Mouse (Mus musculus): Measurements from ENCODE around the gene Hps4.
"Not testable (repeated sequence)": the region's sequence is repeated elsewhere in the genome, so short reads cannot be mapped to it uniquely, and the experiment has no call there.

The Hps4 gene

GRCm38 (mm10) chr5:112406017-112406416 is 63.1 kb downstream of the Hps4 start:
- no peak for DNase-seq

DNA sequence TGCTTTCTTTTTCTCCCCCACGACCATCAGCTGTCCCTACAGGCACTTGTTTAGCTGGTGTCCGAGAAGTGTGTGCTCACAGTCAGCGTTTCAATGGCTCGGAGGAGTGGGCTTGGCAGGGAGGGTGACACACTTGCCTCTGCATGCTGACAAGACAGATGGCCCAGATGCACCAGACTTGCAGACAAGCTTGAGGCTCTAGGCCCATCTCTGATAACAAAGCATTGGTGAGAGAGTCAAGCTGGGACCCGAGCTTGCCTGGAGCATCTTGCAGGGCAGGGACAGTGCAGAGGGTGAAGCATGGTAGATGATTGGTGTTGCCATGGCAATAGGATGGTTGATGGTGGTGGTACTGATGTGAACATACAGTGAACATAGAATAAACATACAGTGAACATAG is 66.4 kb downstream of the Hps4 start:
- DNase-seq, result no peak

DNA sequence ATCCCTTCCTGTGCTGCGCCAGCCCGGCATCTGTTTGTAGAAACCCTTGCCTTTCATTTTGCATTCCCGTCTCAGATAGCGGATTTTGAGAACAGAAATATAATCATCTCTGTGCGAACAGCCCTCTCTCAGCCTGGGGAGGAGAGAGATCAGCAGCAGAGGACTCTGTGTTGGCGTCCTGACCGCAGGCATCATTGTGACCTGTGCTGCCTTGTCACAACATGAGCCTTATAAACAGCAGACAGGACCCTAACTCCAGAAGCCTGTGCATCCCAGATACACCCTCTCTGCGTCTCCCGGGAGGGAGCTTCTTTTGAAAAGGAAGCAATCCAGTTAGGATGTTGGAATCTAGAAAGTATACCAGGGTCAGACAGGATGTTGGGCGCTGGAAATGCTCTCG is 68.2 kb downstream of the Hps4 start:
- no peak for DNase-seq

DNA sequence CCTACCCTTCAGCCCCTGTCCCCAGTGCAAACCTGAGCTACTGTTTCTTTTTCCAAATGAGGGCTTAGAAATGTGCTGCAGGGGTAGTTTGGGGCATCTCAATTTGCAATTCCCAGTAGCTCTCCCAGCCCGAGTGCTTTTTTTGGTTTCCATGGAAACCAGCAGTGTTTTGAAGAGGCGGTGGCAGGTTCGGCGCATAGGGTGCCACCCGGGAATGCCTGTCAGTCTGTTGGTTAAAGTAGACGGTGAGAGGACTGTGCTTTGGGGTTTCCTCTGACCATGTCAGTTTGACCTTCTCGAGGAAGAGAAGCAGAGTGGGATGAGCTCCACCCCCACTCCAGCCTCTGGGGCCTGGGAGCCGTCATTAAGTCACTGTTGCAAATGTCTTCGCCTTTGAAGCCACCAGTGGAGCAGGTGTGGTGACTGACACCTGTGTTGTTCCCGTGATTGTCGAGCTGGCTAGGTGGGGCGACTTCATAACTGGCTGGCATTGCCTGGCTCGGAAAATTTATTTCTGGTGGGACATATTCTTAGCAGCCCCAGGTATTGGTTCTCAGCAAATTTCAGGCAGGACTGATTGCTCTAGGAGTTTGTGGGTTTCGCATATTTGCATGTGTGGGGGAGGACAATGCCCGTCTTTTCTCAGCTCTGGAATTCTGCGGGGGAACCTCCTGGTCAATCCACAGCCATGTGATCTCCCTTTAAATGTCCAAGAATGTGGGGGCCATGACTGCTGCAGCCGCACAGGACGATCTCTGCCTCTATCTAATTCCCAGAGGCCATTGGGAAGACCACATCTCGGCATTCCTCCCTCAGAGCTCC is 68.8 kb downstream of the Hps4 start:
- no peak for DNase-seq

DNA sequence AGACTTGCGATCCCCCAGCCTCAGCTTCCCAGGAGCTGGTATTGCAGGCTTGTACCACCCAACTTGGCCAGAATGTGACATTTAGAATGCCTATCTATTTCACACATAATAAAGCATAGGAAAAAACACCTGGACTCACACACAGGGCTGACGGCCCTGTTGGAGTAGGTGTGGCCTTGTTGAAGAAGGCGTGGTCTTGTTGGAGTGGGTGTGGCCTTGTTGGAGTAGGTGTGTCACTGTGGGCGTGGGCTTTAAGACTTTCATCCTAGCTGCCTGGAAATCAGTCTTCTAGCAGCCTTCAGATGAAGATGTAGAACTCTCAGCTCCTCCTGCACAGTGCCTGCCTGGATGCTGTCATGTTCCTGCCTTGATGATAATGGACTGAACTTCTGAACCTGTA is 69.9 kb downstream of the Hps4 start:
- not testable (repeated sequence) for DNase-seq

- DNase-seq, result no peak
Observed at GRCm38 (mm10) chr5:112416673-112417072, 73.8 kb downstream of the Hps4 start.

- peak; percentile 64 to 70 for DNase-seq
Observed at GRCm38 (mm10) chr5:112418023-112418422, 75.1 kb downstream of the Hps4 start.

GRCm38 (mm10) chr5:112419535-112419934 is 76.7 kb downstream of the Hps4 start:
- DNase-seq, result no peak

DNA sequence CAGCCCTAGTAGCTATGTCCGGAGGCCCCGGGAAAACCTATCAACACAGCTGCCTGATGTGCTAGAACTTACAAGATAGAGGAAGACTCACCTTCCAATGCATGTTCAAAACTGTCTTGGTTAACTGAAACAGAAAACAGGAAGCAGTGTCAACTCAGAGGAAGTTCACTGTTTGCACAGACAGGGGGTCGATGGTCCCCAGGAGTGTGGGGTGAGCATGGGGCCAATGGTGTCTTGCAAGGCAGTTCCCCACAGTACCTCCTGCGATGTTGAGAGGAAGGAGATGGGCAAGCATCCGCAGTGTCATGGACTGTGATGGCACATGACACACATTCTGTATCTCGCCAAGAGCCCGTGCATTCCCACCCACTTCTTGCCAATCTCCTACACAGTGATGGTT is 83.8 kb downstream of the Hps4 start:
- peak in 1 of 2 experiments; percentile 1 for DNase-seq

- peak; percentile 81 to 83 for DNase-seq
Observed at GRCm38 (mm10) chr5:112427283-112427682, 84.4 kb downstream of the Hps4 start.
